Mouse (Mus musculus): ENCODE measurements around the gene Cblb. TPM values are rescaled to one million over a fixed set of nuclear protein-coding genes. Genes with fewer than 3 reads are reported as not detected.

Cblb gene
- total RNA-seq, 2 experiments from 2014 or later = 20.3 to 21.9 TPM

GRCm38 (mm10) chr16:52146976-52147696, 116.1 kb downstream of the Cblb start:
- DNase-seq (ENCODE audit: extremely low spot score in 1 of 2, low spot score in 2 of 2) = no peak
- Histone ChIP-seq H3K27ac (no peak overlapping the region), H3K4me3 (no peak overlapping the region)
- intact Hi-C loops (cut with DNase I) = no loop called here
- TF ChIP-seq CTCF (IDR thresholded peaks at IDR 0.05) = no peak

- intact Hi-C loops (cut with DNase I) = no loop called here
- TF ChIP-seq CTCF (IDR thresholded peaks at IDR 0.05) = no peak
- H3K27ac ChIP-seq = no peak overlapping the region
- no peak for DNase-seq (ENCODE audit: extremely low spot score in 1 of 2, low spot score in 2 of 2)
- H3K4me3 ChIP-seq = no peak overlapping the region
Observed at GRCm38 (mm10) chr16:52148041-52148440, 117.0 kb downstream of the Cblb start.

DNA sequence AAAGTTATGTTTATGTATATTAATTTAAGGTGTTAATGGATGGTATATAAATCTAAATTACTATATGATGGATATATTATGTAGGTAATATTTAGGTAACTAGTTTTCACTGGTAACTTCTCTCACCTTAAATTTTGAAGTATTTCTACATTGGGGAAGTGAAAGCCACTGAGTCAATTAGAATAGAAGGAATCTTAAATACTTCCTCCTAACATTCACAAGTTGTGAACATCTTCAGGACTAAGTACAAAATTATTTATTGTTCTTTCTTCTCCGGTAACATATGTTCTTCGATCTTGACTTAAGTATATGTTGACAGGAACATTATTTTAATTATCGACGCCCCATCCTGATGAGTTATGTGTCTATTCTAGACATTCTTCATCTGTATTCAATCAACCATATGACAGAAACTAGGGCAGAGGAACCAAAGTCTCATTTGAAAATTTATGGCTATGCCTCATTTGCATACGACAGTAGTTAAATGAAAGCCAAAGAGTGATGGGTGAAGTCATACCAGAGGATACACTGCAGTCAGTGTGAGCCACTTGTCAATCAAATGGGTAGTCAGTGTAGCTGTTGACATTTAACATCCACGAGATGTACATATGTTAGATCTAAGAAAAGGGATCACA, 118.2 kb downstream of the Cblb start:
- no peak overlapping the region for H3K4me3 ChIP-seq
- H3K27ac ChIP-seq = no peak overlapping the region
- intact Hi-C loops (cut with DNase I) = no loop called here
- TF ChIP-seq CTCF (IDR thresholded peaks at IDR 0.05) = no peak
- DNase-seq (ENCODE audit: extremely low spot score in 1 of 2, low spot score in 2 of 2) = no peak

- DNase-seq (ENCODE audit: extremely low spot score in 1 of 2, low spot score in 2 of 2) = no peak
- TF ChIP-seq CTCF (IDR thresholded peaks at IDR 0.05) = no peak
- intact Hi-C loops (cut with DNase I) = no loop called here
- H3K4me3 ChIP-seq = no peak overlapping the region
- H3K27ac ChIP-seq = no peak overlapping the region
Observed at GRCm38 (mm10) chr16:52155030-52155696, 124.1 kb downstream of the Cblb start.

DNA sequence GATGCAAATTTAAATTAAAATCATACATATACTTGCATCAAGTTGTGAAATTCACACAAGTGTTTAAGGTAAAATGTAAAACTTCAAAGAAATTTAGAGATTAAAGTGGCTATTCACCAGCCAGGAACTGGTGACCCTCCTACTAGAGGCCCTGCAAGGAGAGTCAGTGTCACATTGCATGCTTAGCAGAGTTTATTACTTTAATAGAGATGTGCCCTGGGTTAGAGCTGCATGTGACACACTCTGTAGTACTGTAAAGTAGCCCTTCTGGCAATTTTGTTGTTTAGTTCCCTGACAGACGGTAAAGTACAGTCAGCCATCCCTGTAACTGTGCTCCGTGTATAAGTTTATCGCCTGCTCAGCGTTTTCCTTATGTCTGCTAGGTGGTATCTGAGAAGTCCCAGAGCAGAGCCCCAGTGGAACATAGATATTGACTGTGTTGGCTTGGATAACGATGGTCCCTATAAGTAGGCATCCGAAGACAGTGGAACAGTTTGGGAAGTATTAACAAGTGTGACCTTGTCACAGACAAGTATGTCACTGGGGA, 129.0 kb downstream of the Cblb start:
- H3K27ac ChIP-seq = no peak overlapping the region
- intact Hi-C loops (cut with DNase I) = no loop called here
- no peak for TF ChIP-seq CTCF (IDR thresholded peaks at IDR 0.05)
- DNase-seq (ENCODE audit: extremely low spot score in 1 of 2, low spot score in 2 of 2) = no peak
- H3K4me3 ChIP-seq = no peak overlapping the region

- DNase-seq (ENCODE audit: extremely low spot score in 1 of 2, low spot score in 2 of 2) = no peak
- Histone ChIP-seq H3K27ac (no peak overlapping the region), H3K4me3 (no peak overlapping the region)
- TF ChIP-seq CTCF (IDR thresholded peaks at IDR 0.05) = no peak; the same call in none of the 2 replicates
- intact Hi-C loops (cut with DNase I) = no loop called here
Observed at GRCm38 (mm10) chr16:52164246-52164645, 133.2 kb downstream of the Cblb start.

GRCm38 (mm10) chr16:52173253-52173652, 142.2 kb downstream of the Cblb start:
- no peak for DNase-seq (ENCODE audit: extremely low spot score in 1 of 2, low spot score in 2 of 2)
- intact Hi-C loops (cut with DNase I) = no loop called here
- no peak overlapping the region for H3K4me3 ChIP-seq
- no peak overlapping the region for H3K27ac ChIP-seq
- TF ChIP-seq CTCF (IDR thresholded peaks at IDR 0.05) = no peak

- TF ChIP-seq CTCF (IDR thresholded peaks at IDR 0.05) = no peak
Observed at GRCm38 (mm10) chr16:52179839-52180238, 148.8 kb downstream of the Cblb start.

GRCm38 (mm10) chr16:52182057-52182456, 151.0 kb downstream of the Cblb start:
- no peak for DNase-seq (ENCODE audit: extremely low spot score in 1 of 2, low spot score in 2 of 2)
- Histone ChIP-seq H3K27ac (no peak overlapping the region), H3K4me3 (no peak overlapping the region)
- intact Hi-C loops (cut with DNase I) = loop anchor here (5.0 kb wide), 3 partner anchors 150 to 1385 kb away; partner anchors contain the start of gene Cblb
- TF ChIP-seq CTCF (IDR thresholded peaks at IDR 0.05) = peak; percentile 50

More at GRCm38 (mm10) chr16:52179839-52180238, 148.8 kb downstream of the Cblb start:
- Histone ChIP-seq H3K27ac (no peak overlapping the region), H3K4me3 (no peak overlapping the region)
- no peak for DNase-seq (ENCODE audit: extremely low spot score in 1 of 2, low spot score in 2 of 2)
- intact Hi-C loops (cut with DNase I) = loop anchor here (5.0 kb wide), 3 partner anchors 148 to 1383 kb away; partner anchors contain the start of gene Cblb

- Histone ChIP-seq H3K27ac (no peak overlapping the region), H3K4me3 (no peak overlapping the region)
- intact Hi-C loops (cut with DNase I) = loop anchor here (5.0 kb wide), 3 partner anchors 152 to 1387 kb away; partner anchors contain the start of gene Cblb
- DNase-seq (ENCODE audit: extremely low spot score in 1 of 2, low spot score in 2 of 2) = peak in 1 of 2 experiments; percentile 35
- TF ChIP-seq CTCF (IDR thresholded peaks at IDR 0.05) = no peak
Observed at GRCm38 (mm10) chr16:52184350-52184749, 153.3 kb downstream of the Cblb start.

- H3K27ac ChIP-seq = no peak overlapping the region
- no peak for TF ChIP-seq CTCF (IDR thresholded peaks at IDR 0.05)
- no peak overlapping the region for H3K4me3 ChIP-seq
- no peak for DNase-seq (ENCODE audit: extremely low spot score in 1 of 2, low spot score in 2 of 2)
- intact Hi-C loops (cut with DNase I) = loop anchor here (5.0 kb wide), 1 partner anchor 1344 kb away; no protein-coding TSS in a partner anchor
Observed at GRCm38 (mm10) chr16:52186731-52187130, 155.7 kb downstream of the Cblb start.

- TF ChIP-seq CTCF (IDR thresholded peaks at IDR 0.05) = peak; percentile 51
- Histone ChIP-seq H3K4me3 (no peak overlapping the region), H3K27ac (no peak overlapping the region)
- intact Hi-C loops (cut with DNase I) = loop anchor here (5.0 kb wide), 1 partner anchor 1347 kb away; no protein-coding TSS in a partner anchor
- DNase-seq (ENCODE audit: extremely low spot score in 1 of 2, low spot score in 2 of 2) = no peak
Observed at GRCm38 (mm10) chr16:52189103-52189502, 158.1 kb downstream of the Cblb start.

All from left cerebral cortex, adult 2 months (tissue).